Mouse (Mus musculus) stomach, embryonic 16.5 days (tissue): ENCODE measurements at regions not wholly inside any gene's neighbourhood (a gene's known extent, or its start where the extent isn't known, plus 50 kb on each side); places are given as distances from the start of the nearest gene placed in this dataset.

ENCODE experiments used
- ATAC-seq: fragments of 200-750 bp; cut with Nextera tagmentation; 2 replicates; pipeline ENCODE4 v1.8.0; 2017; ENCODE audit warnings: moderate number of reproducible peaks, moderate TSS enrichment; ENCODE audit not compliant: insufficient read depth, low FRiP score
- H3K27ac ChIP-seq: fragments of 300-500 bp; sonication (generic); 2 replicates; pipeline ENCODE4 v1.5.1; 2014; ENCODE audit warnings: low read length
- H3K27me3 ChIP-seq: fragments of 300-500 bp; sonication (generic); 2 replicates; pipeline ENCODE4 v1.6.1; 2014; ENCODE audit warnings: low read length, control low read depth, mixed read lengths; ENCODE audit not compliant: control insufficient read depth, insufficient read depth
- H3K36me3 ChIP-seq: fragments of 300-500 bp; sonication (generic); 2 replicates; pipeline ENCODE4 v1.6.1; 2014; ENCODE audit warnings: low read length; ENCODE audit not compliant: control insufficient read depth, insufficient read depth
- H3K4me1 ChIP-seq: fragments of 300-500 bp; sonication (generic); 2 replicates; pipeline ENCODE4 v1.6.1; 2014; ENCODE audit warnings: low read length, control low read depth, mixed read lengths; ENCODE audit not compliant: control insufficient read depth, insufficient read depth
- H3K4me2 ChIP-seq: fragments of 300-500 bp; sonication (generic); 2 replicates; pipeline ENCODE4 v1.6.1; 2014; ENCODE audit warnings: low read depth, low read length, mixed read lengths
- H3K4me3 ChIP-seq: fragments of 300-500 bp; sonication (generic); replicated peaks from 2 replicates; pipeline ENCODE4 v1.5.1; 2014; ENCODE audit warnings: mild to moderate bottlenecking, low read length
- H3K9ac ChIP-seq: fragments of 300-500 bp; sonication (generic); 2 replicates; pipeline ENCODE4 v1.6.1; 2014; ENCODE audit warnings: low read length
- H3K9me3 ChIP-seq: fragments of 300-500 bp; sonication (generic); replicated peaks from 2 replicates; pipeline ENCODE4 v1.6.1; 2016; ENCODE audit warnings: low read length, control low read depth; ENCODE audit not compliant: control insufficient read depth
- WGBS: fragments of 180-500 bp; shearing (Covaris S2); extraction: QIAGEN DNeasy Blood & Tissue Kit; methylation state at CpG from one replicate; pipeline ENCODE4 v1.1.7; 2014; 5-methylcytosine and 5-hydroxymethylcytosine counted together

DNA sequence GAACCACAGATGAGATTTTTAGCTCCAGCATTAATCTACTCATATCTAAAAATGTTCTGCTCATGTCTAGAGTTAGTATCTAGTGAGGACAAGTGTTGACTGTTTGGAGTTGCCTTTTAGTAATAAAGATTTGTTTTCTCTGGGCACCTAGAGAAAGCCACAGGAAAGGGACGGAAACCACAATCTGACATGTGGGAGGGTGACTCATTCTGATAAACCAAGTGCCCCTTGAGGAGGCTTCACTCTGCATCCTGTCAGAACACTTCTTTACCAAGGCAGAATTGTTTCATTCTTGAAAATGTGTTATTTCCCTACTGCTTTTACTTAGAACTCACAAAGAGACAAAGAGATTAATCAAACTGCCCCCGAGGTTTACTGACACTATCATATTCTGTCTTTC, 537.4 kb upstream of the Gm11114 start:
- 57% methylated on average over 2 of the region's 2 CpGs for WGBS
- Histone ChIP-seq H3K9ac (no peak overlapping the region), H3K4me1 (no peaks in the 10 kb centered on the region), H3K9me3 (no peaks in the 10 kb centered on the region), H3K27me3 (no peaks in the 10 kb centered on the region), H3K36me3 (no peaks in the 10 kb centered on the region), H3K4me2 (no peak overlapping the region), H3K4me3 (no peak overlapping the region), H3K27ac (no peak overlapping the region)
- ATAC-seq, result no peak

DNA sequence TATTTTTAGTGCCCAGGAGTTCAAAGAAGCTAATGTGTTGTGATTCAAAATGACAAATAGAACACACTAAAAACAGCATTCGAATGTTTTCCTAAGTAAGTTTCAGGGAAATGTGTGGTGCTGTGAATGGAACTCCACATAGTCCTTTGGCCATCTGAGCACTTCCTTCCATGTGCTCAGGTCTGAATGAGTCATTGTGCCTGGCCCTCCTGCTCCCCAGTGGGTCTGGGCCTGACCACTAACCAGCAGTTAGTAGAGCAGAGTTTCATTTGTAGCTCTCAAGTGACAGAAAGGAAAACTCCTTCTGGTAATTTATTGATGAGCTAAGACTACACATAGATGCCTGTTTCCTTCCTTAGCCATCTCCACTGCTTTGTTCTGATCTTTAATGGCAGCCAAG, 533.4 kb upstream of the Gm11114 start:
- H3K4me1 ChIP-seq, result no peaks in the 10 kb centered on the region
- ATAC-seq, result no peak
- WGBS, result 76% methylated on average over 1 of the region's 1 CpGs

GRCm38 (mm10) chr9:84825768-84826167, 486.8 kb upstream of the Gm11114 start:
- ATAC-seq, result no peak

More for the DNA sequence above, 533.4 kb upstream of the Gm11114 start:
- Histone ChIP-seq H3K36me3 (no peaks in the 10 kb centered on the region), H3K9ac (no peak overlapping the region), H3K9me3 (no peaks in the 10 kb centered on the region), H3K4me2 (no peak overlapping the region), H3K4me3 (no peak overlapping the region), H3K27me3 (no peaks in the 10 kb centered on the region), H3K27ac (no peak overlapping the region)

GRCm38 (mm10) chr9:84828934-84829333, 483.6 kb upstream of the Gm11114 start:
- H3K9me3 ChIP-seq, result no peaks in the 10 kb centered on the region
- H3K4me1 ChIP-seq, result no peaks in the 10 kb centered on the region
- ATAC-seq, result no peak
- H3K27me3 ChIP-seq, result no peaks in the 10 kb centered on the region
- 67% methylated on average over 5 of the region's 5 CpGs for WGBS
- H3K36me3 ChIP-seq, result no peaks in the 10 kb centered on the region
- no peak overlapping the region for H3K4me3 ChIP-seq
- no peak overlapping the region for H3K4me2 ChIP-seq
- no peak overlapping the region for H3K27ac ChIP-seq
- H3K9ac ChIP-seq, result no peak overlapping the region

More at GRCm38 (mm10) chr9:84825768-84826167, 486.8 kb upstream of the Gm11114 start:
- Histone ChIP-seq H3K27ac (no peak overlapping the region), H3K4me1 (no peaks in the 10 kb centered on the region), H3K36me3 (no peaks in the 10 kb centered on the region), H3K4me2 (no peak overlapping the region), H3K9me3 (no peaks in the 10 kb centered on the region), H3K27me3 (no peaks in the 10 kb centered on the region), H3K9ac (no peak overlapping the region), H3K4me3 (no peak overlapping the region)

- no peak overlapping the region for H3K9ac ChIP-seq
- WGBS, result 38% methylated on average over 2 of the region's 2 CpGs
Observed at GRCm38 (mm10) chr9:84830639-84831038, 481.9 kb upstream of the Gm11114 start.

GRCm38 (mm10) chr9:84837498-84837897, 475.1 kb upstream of the Gm11114 start:
- H3K27ac ChIP-seq, result no peak overlapping the region
- no peak for ATAC-seq
- H3K9ac ChIP-seq, result no peak overlapping the region

More at GRCm38 (mm10) chr9:84830639-84831038, 481.9 kb upstream of the Gm11114 start:
- no peaks in the 10 kb centered on the region for H3K4me1 ChIP-seq
- H3K36me3 ChIP-seq, result no peaks in the 10 kb centered on the region
- no peak overlapping the region for H3K4me2 ChIP-seq
- H3K27me3 ChIP-seq, result no peaks in the 10 kb centered on the region
- no peaks in the 10 kb centered on the region for H3K9me3 ChIP-seq
- H3K27ac ChIP-seq, result no peak overlapping the region
- ATAC-seq, result no peak
- H3K4me3 ChIP-seq, result no peak overlapping the region

GRCm38 (mm10) chr9:84844021-84844420, 468.6 kb upstream of the Gm11114 start:
- no peaks in the 10 kb centered on the region for H3K4me1 ChIP-seq
- no peaks in the 10 kb centered on the region for H3K36me3 ChIP-seq
- H3K27ac ChIP-seq, result no peak overlapping the region
- no peak overlapping the region for H3K9ac ChIP-seq
- H3K9me3 ChIP-seq, result no peaks in the 10 kb centered on the region
- H3K4me2 ChIP-seq, result no peak overlapping the region
- no peaks in the 10 kb centered on the region for H3K27me3 ChIP-seq
- H3K4me3 ChIP-seq, result no peak overlapping the region
- no peak for ATAC-seq

More at GRCm38 (mm10) chr9:84837498-84837897, 475.1 kb upstream of the Gm11114 start:
- H3K4me3 ChIP-seq, result no peak overlapping the region
- H3K4me2 ChIP-seq, result no peak overlapping the region
- no peaks in the 10 kb centered on the region for H3K4me1 ChIP-seq
- no peaks in the 10 kb centered on the region for H3K9me3 ChIP-seq
- H3K36me3 ChIP-seq, result no peaks in the 10 kb centered on the region
- WGBS, result 83% methylated on average over 1 of the region's 1 CpGs
- no peaks in the 10 kb centered on the region for H3K27me3 ChIP-seq

DNA sequence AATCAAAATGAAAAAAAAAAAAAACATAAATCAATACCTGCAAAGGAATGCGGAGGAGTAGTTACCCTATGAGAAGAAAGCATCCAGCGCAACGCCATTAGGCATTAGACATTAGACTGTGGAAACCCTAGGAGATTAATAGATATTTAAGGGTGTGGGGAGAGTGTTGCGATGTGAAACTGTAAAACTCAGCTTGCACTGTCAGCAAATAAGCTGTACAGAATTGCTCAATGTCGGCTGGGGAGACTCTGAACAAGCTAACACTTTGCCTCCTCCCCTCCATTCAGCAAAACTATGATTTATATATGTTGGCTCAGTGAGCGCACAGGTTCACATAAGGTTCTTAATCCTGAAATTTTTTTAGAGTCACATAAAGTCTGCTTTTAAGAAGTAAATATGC, 451.0 kb upstream of the Gm11114 start:
- no peak overlapping the region for H3K4me2 ChIP-seq
- H3K36me3 ChIP-seq, result no peaks in the 10 kb centered on the region
- H3K27ac ChIP-seq, result no peak overlapping the region
- H3K4me1 ChIP-seq, result no peaks in the 10 kb centered on the region
- H3K9me3 ChIP-seq, result no peaks in the 10 kb centered on the region
- WGBS, result 47% methylated on average over 6 of the region's 6 CpGs
- no peak overlapping the region for H3K4me3 ChIP-seq
- no peaks in the 10 kb centered on the region for H3K27me3 ChIP-seq
- peak; percentile 33; the same call in 1 of the 2 replicates for ATAC-seq
- no peak overlapping the region for H3K9ac ChIP-seq

GRCm38 (mm10) chr9:84863431-84863830, 449.1 kb upstream of the Gm11114 start:
- 83% methylated on average over 5 of the region's 5 CpGs for WGBS
- ATAC-seq, result no peak
- H3K36me3 ChIP-seq, result no peaks in the 10 kb centered on the region
- H3K27me3 ChIP-seq, result no peaks in the 10 kb centered on the region
- H3K27ac ChIP-seq, result no peak overlapping the region
- H3K9me3 ChIP-seq, result no peaks in the 10 kb centered on the region
- no peaks in the 10 kb centered on the region for H3K4me1 ChIP-seq
- H3K9ac ChIP-seq, result no peak overlapping the region
- H3K4me2 ChIP-seq, result no peak overlapping the region
- H3K4me3 ChIP-seq, result no peak overlapping the region

GRCm38 (mm10) chr9:84894148-84894547, 418.4 kb upstream of the Gm11114 start:
- no peaks in the 10 kb centered on the region for H3K4me1 ChIP-seq
- H3K27ac ChIP-seq, result no peak overlapping the region
- 82% methylated on average over 2 of the region's 2 CpGs for WGBS
- H3K4me3 ChIP-seq, result no peak overlapping the region
- no peaks in the 10 kb centered on the region for H3K27me3 ChIP-seq
- no peak overlapping the region for H3K4me2 ChIP-seq
- H3K9ac ChIP-seq, result no peak overlapping the region
- no peaks in the 10 kb centered on the region for H3K9me3 ChIP-seq
- H3K36me3 ChIP-seq, result no peaks in the 10 kb centered on the region
- no peak for ATAC-seq
